Mouse (Mus musculus): ENCODE data around the gene Spata13.

Spata13 gene

GRCm38 (mm10) chr14:60715686-60716085, 81.9 kb downstream of the Spata13 start:
- DNase-seq (ENCODE audit: low read depth) = no peak

- no peak for DNase-seq (ENCODE audit: low read depth)
Measured at GRCm38 (mm10) chr14:60721304-60721703, 87.5 kb downstream of the Spata13 start.

- peak; percentile 62 for DNase-seq (ENCODE audit: low read depth)
Measured at GRCm38 (mm10) chr14:60721938-60722337, 88.1 kb downstream of the Spata13 start.

DNA sequence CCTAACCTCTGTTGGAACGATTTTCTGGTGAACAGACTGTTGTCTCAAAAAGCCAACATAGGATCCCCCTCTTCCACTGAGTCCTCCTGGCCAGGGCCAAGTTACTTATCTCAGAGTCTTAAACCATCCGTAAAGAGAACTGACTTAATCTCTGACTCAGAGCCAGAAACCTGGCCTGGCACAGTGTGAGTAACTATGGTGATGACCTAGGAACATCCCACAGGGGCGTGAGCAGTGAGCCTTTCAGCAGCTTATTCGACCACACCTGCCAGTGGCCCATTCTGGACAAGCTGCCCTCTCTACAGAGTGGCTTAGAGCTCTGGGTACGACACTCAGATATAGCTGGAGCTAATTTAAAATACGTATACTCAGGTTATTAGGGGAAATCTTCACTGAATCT, 92.3 kb downstream of the Spata13 start:
- DNase-seq (ENCODE audit: low read depth) = peak; percentile 52

DNA sequence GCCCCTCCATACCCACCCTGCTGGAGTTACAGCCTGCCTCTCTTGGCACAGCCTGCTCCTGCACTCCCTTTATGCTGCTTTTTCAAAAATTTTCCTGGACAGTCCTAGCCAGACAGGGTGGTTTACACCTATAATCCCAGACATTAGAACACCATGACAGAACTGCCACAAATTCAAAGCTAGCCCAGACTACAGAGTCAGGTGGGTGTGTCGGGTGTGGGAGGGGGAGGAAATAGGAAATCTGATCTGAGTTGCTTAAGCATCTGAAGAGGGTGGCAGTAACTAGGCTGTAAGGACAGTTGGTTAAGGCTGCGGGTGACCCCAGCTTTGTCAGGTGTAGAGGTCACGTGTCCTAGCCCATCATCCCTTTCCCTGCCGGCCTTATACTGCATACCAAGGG, 93.3 kb downstream of the Spata13 start:
- peak; percentile 51 for DNase-seq (ENCODE audit: low read depth)

GRCm38 (mm10) chr14:60732081-60732480, 98.3 kb downstream of the Spata13 start:
- DNase-seq (ENCODE audit: low read depth) = no peak

GRCm38 (mm10) chr14:60732787-60733186, 99.0 kb downstream of the Spata13 start:
- peak; percentile 66 for DNase-seq (ENCODE audit: low read depth)

GRCm38 (mm10) chr14:60733706-60734105, 99.9 kb downstream of the Spata13 start:
- no peak for DNase-seq (ENCODE audit: low read depth)

DNA sequence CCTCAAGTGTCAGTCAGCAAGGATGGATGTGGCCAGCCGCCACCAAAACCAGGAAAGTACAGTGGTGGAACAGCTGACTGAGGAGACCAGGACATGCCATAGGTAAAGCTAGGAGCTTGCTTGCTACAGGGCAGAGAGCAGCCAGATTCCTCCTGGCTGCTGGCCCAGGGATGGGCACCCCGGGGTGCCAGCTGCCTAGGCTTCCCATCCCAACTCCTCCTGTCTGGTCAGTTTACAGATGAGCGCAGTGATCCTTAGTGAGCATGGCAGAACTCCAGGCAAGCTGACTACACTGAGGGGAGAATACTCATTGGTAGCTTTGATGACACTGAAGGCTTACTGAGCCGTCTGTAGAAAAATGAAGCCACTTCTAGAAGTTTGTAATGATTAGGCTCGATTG, 101.4 kb downstream of the Spata13 start:
- no peak for DNase-seq (ENCODE audit: low read depth)

- peak; percentile 56 for DNase-seq (ENCODE audit: low read depth)
Measured at GRCm38 (mm10) chr14:60735848-60736547, 102.2 kb downstream of the Spata13 start.

- DNase-seq (ENCODE audit: low read depth) = peak; percentile 87
Measured at GRCm38 (mm10) chr14:60736591-60737192, 102.9 kb downstream of the Spata13 start.

- no peak for DNase-seq (ENCODE audit: low read depth)
Measured at GRCm38 (mm10) chr14:60737202-60737611, 103.4 kb downstream of the Spata13 start.

- DNase-seq (ENCODE audit: low read depth) = peak; percentile 92
Measured at GRCm38 (mm10) chr14:60738434-60738938, 104.7 kb downstream of the Spata13 start.

DNA sequence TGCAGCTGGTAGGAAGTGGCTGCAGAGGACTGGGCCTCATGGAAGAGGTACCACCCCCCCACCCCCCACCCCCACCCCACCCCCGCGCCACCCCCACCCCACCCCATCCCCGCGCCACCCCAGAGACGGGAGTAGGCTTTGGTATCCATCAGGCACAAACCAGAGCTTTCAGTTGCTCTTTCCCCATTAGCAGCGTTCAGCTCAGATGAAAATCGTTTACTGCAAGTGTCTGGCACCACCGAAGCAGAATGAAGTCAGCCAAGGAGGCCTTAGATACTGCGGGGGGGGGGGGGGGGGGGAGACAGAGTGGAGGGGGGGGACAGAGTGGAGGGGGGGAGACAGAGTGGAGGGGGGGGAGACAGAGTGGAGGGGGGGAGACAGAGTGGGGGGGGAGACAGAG, 105.4 kb downstream of the Spata13 start:
- DNase-seq (ENCODE audit: low read depth) = no peak

DNA sequence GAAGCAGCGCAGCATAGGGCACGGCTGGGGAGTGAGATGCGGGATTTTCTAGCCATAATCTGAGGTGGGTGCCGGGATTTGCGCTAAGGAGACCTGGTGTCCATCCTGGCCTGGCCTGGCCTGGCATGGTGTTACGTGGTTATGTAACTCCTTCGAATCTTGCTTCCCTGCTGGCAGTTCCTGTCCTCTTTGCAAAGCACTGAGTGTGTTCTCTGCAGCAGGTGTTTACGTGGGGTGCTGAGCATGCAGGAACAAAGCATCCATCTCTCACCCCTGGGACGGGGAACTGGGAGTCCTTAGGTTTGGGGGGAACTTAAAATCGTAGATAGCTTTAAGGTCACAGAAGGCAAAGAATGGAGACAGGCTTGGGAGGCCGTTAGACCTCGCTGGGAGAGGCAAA, 105.8 kb downstream of the Spata13 start:
- DNase-seq (ENCODE audit: low read depth) = no peak

DNA sequence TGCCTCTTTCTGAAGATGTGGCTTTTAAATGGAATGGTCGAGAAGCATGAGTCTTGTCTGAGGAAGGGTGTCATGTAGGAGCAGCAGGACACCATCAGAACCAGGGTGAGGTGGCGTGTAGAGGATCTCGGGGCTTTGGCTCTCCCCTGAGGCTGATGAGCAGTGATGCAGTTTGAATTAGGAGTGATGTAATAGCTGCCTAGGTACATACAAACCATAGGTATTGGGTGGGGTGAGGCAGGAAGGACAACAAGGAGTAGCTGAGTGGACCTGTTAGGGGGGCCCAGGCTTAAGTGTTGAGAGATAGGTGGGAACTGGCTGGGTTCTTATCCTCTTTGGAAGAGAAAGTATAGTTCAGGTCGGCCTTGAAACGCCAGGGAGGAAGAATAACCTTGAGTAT, 106.7 kb downstream of the Spata13 start:
- DNase-seq (ENCODE audit: low read depth) = no peak

GRCm38 (mm10) chr14:60741033-60741432, 107.2 kb downstream of the Spata13 start:
- no peak for DNase-seq (ENCODE audit: low read depth)

- DNase-seq (ENCODE audit: low read depth) = peak; percentile 46
Measured at GRCm38 (mm10) chr14:60741490-60741981, 107.7 kb downstream of the Spata13 start.

DNA sequence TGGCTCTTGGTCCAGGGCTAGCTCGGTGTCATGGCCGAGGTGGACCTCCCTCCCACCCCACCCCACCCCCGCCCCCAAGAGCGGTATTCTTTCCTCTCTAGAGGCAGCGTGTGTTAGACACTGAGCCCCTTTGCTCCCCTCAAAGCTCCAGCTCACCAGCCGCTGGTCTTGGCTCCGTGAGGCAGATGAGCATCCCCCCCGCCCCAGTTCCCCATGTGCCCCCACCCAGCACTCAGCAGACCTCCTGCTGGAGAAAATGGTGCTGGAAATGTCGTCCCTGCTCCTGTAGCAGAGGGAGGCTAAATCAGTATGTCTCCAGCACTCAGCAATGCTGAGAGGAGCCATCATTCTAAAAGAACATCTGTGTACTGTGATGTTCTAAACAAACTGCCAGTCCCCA, 109.9 kb downstream of the Spata13 start:
- no peak for DNase-seq (ENCODE audit: low read depth)

GRCm38 (mm10) chr14:60745201-60745600, 111.4 kb downstream of the Spata13 start:
- DNase-seq (ENCODE audit: low read depth) = peak; percentile 88

- DNase-seq (ENCODE audit: low read depth) = no peak
Measured at GRCm38 (mm10) chr14:60746141-60746540, 112.3 kb downstream of the Spata13 start.

DNA sequence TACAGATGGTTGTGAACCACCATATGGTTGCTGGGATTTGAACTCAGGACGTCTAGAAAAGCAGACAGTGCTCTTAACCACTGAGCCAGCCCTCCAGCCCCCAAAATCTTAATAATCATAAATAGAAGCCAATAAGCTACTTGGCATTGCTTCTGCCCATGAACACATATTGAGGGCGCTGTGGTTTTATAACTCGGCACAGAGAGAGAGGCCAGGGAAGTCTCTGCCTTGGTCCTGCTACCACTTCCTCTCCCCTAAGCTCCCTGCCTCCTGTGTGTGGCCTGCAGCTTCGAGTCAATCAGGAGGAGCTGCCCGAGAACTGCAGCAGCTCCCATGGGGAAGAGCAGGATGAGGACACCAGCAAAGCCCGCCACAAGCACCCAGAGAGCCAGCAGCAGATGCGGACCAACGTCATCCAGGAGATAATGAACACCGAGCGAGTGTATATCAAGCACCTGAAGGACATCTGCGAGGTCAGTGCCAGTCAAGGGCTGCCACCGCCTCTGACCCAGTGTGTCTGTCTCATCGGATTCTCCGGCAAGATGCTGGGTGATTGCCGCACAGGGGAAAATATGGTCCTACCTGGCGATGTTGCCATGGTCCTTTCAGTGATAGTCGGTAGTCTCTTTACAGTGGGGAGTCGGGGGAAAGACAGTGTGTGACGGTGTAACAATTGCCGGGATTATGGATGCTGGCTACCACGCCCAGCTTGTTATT, 113.5 kb downstream of the Spata13 start:
- DNase-seq (ENCODE audit: low read depth) = peak; percentile 74

DNA sequence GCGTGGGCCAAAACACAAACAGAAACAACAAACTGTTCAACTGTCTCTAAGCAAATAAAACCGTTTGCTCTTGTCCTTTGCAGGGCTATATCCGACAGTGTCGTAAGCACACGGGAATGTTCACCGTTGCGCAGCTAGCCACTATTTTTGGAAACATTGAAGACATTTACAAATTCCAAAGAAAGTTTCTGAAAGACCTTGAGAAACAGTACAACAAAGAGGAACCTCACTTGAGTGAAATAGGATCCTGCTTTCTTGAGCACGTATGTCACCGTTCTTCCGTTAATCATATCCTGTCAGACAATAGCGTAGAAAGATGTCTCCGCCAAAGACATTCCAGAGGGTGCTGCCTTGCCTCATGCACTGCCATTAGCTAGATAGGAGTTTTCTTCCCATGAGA, 116.1 kb downstream of the Spata13 start:
- peak; percentile 66 for DNase-seq (ENCODE audit: low read depth)

Data from 416B (cell line).